Mouse (Mus musculus) hindbrain, embryonic 16.5 days (tissue): Measurements from ENCODE around the gene Pms2. TPM values are rescaled to one million over a fixed set of nuclear protein-coding genes. Genes with fewer than 3 reads are reported as not detected.

ENCODE experiments used
- ATAC-seq: fragments of 200-750 bp; cut with Nextera tagmentation; 2 replicates; pipeline ENCODE4 v1.8.0; 2017; ENCODE audit warnings: moderate TSS enrichment, moderate library complexity
- H3K27ac ChIP-seq: fragments of 300-500 bp; sonication (generic); 2 replicates; pipeline ENCODE4 v1.5.1; 2014; ENCODE audit warnings: low read depth, mild to moderate bottlenecking, control low read depth, low read length, moderate library complexity
- H3K27me3 ChIP-seq: fragments of 300-500 bp; sonication (generic); replicated peaks from 2 replicates; pipeline ENCODE4 v1.6.1; 2014; ENCODE audit warnings: low read length; ENCODE audit not compliant: control insufficient read depth, insufficient read depth
- H3K36me3 ChIP-seq: fragments of 300-500 bp; sonication (generic); 2 replicates; pipeline ENCODE4 v1.6.1; 2014; ENCODE audit warnings: mild to moderate bottlenecking, low read length, moderate library complexity, mixed read lengths; ENCODE audit not compliant: control insufficient read depth, insufficient read depth
- H3K4me1 ChIP-seq: fragments of 300-500 bp; sonication (generic); 2 replicates; pipeline ENCODE4 v1.6.1; 2014; ENCODE audit warnings: low read depth, low read length; ENCODE audit not compliant: control insufficient read depth, insufficient read depth
- H3K4me2 ChIP-seq: fragments of 300-500 bp; sonication (generic); 2 replicates; pipeline ENCODE4 v1.6.1; 2014; ENCODE audit warnings: mild to moderate bottlenecking, low read length, control low read depth, moderate library complexity
- H3K4me3 ChIP-seq: fragments of 300-500 bp; sonication (generic); 2 replicates; pipeline ENCODE4 v1.5.1; 2014; ENCODE audit warnings: mild to moderate bottlenecking, low read length, control low read depth, moderate library complexity
- H3K9ac ChIP-seq: fragments of 300-500 bp; sonication (generic); 2 replicates; pipeline ENCODE4 v1.6.1; 2014; ENCODE audit warnings: low read depth, mild to moderate bottlenecking, control low read depth, low read length, moderate library complexity
- H3K9me3 ChIP-seq: fragments of 300-500 bp; sonication (generic); 2 replicates; pipeline ENCODE4 v1.6.1; 2014; ENCODE audit warnings: mild to moderate bottlenecking, low read length, moderate library complexity; ENCODE audit not compliant: control insufficient read depth
- WGBS: fragments of 180-500 bp; shearing (Covaris S2); extraction: QIAGEN DNeasy Blood & Tissue Kit; methylation state at CpG from one replicate; pipeline ENCODE4 v1.1.7; 2014; 5-methylcytosine and 5-hydroxymethylcytosine counted together
- polyA plus RNA-seq: library from polyadenylated mRNA; unstranded; fragments of >200 nt; fragmentation: Nextera tagmentation; extraction: Ambion mirVana; gene quantifications from 2 replicates; pipeline ENCODE4 v1.2.1, GENCODE M21; 2015

Gene Pms2
- polyA plus RNA-seq, 1 experiment from 2014 or later, result 24.0 TPM

DNA sequence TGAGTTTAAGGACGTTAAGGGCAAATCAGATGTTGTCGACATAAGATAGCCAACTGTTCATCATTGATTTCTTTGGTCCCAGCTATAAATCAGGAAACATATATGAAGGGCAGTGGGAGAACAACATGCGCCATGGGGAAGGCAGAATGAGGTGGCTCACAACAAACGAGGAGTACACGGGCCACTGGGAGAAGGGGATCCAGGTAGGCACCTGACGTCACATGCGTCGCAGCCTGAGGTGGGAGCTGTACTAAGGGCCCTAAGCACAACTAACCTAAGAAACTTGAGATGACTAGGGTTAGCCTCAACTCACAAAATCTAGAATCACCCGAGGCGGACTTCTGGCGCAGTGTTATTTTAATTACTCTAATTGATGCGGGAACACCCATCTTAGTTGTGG, 38.6 kb downstream of the Pms2 start:
- no peak overlapping the region for H3K27ac ChIP-seq
- no peak overlapping the region for H3K9ac ChIP-seq
- H3K27me3 ChIP-seq, result no peaks in the 10 kb centered on the region
- H3K4me1 ChIP-seq, result no peaks in the 10 kb centered on the region
- H3K36me3 ChIP-seq, result no peaks in the 10 kb centered on the region
- H3K9me3 ChIP-seq, result peaks cover 3% of the 10 kb centered on the region; the same call in 1 of the 2 replicates
- 90% methylated on average over 12 of the region's 12 CpGs for WGBS
- ATAC-seq, result no peak
- H3K4me2 ChIP-seq, result no peak overlapping the region
- H3K4me3 ChIP-seq, result no peak overlapping the region

- Histone ChIP-seq H3K36me3 (no peaks in the 10 kb centered on the region), H3K27ac (no peak overlapping the region), H3K4me3 (no peak overlapping the region), H3K9me3 (no peaks in the 10 kb centered on the region), H3K27me3 (no peaks in the 10 kb centered on the region), H3K4me2 (no peak overlapping the region), H3K9ac (no peak overlapping the region), H3K4me1 (no peaks in the 10 kb centered on the region)
- no peak for ATAC-seq
- WGBS, result 52% methylated on average over 5 of the region's 5 CpGs
Measured at GRCm38 (mm10) chr5:143950016-143950415, 40.3 kb downstream of the Pms2 start.

GRCm38 (mm10) chr5:143957101-143957500, 47.3 kb downstream of the Pms2 start:
- no peak overlapping the region for H3K9ac ChIP-seq
- H3K4me2 ChIP-seq, result no peak overlapping the region
- no peak for ATAC-seq
- 96% methylated on average over 6 of the region's 6 CpGs for WGBS
- H3K27me3 ChIP-seq, result no peaks in the 10 kb centered on the region
- no peak overlapping the region for H3K4me3 ChIP-seq
- H3K4me1 ChIP-seq, result no peaks in the 10 kb centered on the region
- H3K36me3 ChIP-seq, result peaks cover 5% of the 10 kb centered on the region; the same call in 1 of the 2 replicates
- H3K9me3 ChIP-seq, result no peaks in the 10 kb centered on the region; the same call in 1 of the 2 replicates
- H3K27ac ChIP-seq, result no peak overlapping the region

GRCm38 (mm10) chr5:143959551-143959950, 49.8 kb downstream of the Pms2 start:
- Histone ChIP-seq H3K27me3 (no peaks in the 10 kb centered on the region), H3K4me2 (no peak overlapping the region), H3K4me3 (no peak overlapping the region), H3K36me3 (peaks cover 5% of the 10 kb centered on the region; the same call in 1 of the 2 replicates), H3K9me3 (no peaks in the 10 kb centered on the region; the same call in 1 of the 2 replicates), H3K9ac (no peak overlapping the region), H3K27ac (no peak overlapping the region), H3K4me1 (no peaks in the 10 kb centered on the region)
- 91% methylated on average over 11 of the region's 11 CpGs for WGBS
- no peak for ATAC-seq

- H3K27me3 ChIP-seq, result no peaks in the 10 kb centered on the region
- H3K4me2 ChIP-seq, result no peak overlapping the region
- no peak overlapping the region for H3K9ac ChIP-seq
- H3K36me3 ChIP-seq, result peaks cover 5% of the 10 kb centered on the region; the same call in 1 of the 2 replicates
- H3K9me3 ChIP-seq, result no peaks in the 10 kb centered on the region; the same call in 1 of the 2 replicates
- ATAC-seq, result no peak
- H3K4me3 ChIP-seq, result no peak overlapping the region
- no peaks in the 10 kb centered on the region for H3K4me1 ChIP-seq
- 90% methylated on average over 8 of the region's 8 CpGs for WGBS
- H3K27ac ChIP-seq, result no peak overlapping the region
Measured at GRCm38 (mm10) chr5:143961176-143961575, 51.4 kb downstream of the Pms2 start.

- H3K27me3 ChIP-seq, result no peaks in the 10 kb centered on the region
- no peaks in the 10 kb centered on the region for H3K36me3 ChIP-seq
- no peak overlapping the region for H3K4me3 ChIP-seq
- no peak overlapping the region for H3K27ac ChIP-seq
- H3K9me3 ChIP-seq, result no peaks in the 10 kb centered on the region
- no peak overlapping the region for H3K9ac ChIP-seq
- H3K4me1 ChIP-seq, result no peaks in the 10 kb centered on the region
- no peak overlapping the region for H3K4me2 ChIP-seq
- 87% methylated on average over 12 of the region's 12 CpGs for WGBS
- no peak for ATAC-seq
Measured at GRCm38 (mm10) chr5:143965586-143966345, 56.0 kb downstream of the Pms2 start.

DNA sequence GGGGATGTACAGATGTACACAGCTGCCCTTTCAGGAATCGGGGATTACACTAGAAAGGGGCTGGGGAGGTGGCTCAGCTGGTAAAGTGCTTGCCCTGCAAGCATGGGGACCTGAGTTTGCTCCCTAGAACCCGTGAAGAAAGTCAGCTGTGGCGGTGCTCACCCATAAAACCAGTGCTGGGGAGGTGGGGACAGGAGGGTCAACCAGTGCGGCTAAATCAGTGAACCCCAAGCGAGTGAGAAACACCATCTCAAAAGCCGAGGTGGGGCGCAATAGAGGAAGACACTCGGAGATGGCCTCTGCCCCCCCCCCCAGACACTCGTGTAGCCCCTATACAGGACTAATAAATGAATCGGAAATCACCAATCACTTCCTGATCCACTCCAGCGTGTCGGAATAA, 56.9 kb downstream of the Pms2 start:
- 89% methylated on average over 12 of the region's 12 CpGs for WGBS
- H3K9me3 ChIP-seq, result no peaks in the 10 kb centered on the region
- ATAC-seq, result no peak

GRCm38 (mm10) chr5:143972628-143973027, 62.9 kb downstream of the Pms2 start:
- no peak for ATAC-seq
- H3K36me3 ChIP-seq, result no peaks in the 10 kb centered on the region
- H3K27ac ChIP-seq, result no peak overlapping the region
- 69% methylated on average over 3 of the region's 3 CpGs for WGBS
- no peak overlapping the region for H3K4me3 ChIP-seq
- H3K4me2 ChIP-seq, result no peak overlapping the region
- no peaks in the 10 kb centered on the region for H3K27me3 ChIP-seq
- H3K9me3 ChIP-seq, result no peaks in the 10 kb centered on the region
- no peaks in the 10 kb centered on the region for H3K4me1 ChIP-seq
- H3K9ac ChIP-seq, result no peak overlapping the region

More for the DNA sequence above, 56.9 kb downstream of the Pms2 start:
- H3K4me3 ChIP-seq, result no peak overlapping the region
- no peaks in the 10 kb centered on the region for H3K27me3 ChIP-seq
- H3K9ac ChIP-seq, result no peak overlapping the region
- no peak overlapping the region for H3K4me2 ChIP-seq
- H3K4me1 ChIP-seq, result no peaks in the 10 kb centered on the region
- H3K27ac ChIP-seq, result no peak overlapping the region
- no peaks in the 10 kb centered on the region for H3K36me3 ChIP-seq

DNA sequence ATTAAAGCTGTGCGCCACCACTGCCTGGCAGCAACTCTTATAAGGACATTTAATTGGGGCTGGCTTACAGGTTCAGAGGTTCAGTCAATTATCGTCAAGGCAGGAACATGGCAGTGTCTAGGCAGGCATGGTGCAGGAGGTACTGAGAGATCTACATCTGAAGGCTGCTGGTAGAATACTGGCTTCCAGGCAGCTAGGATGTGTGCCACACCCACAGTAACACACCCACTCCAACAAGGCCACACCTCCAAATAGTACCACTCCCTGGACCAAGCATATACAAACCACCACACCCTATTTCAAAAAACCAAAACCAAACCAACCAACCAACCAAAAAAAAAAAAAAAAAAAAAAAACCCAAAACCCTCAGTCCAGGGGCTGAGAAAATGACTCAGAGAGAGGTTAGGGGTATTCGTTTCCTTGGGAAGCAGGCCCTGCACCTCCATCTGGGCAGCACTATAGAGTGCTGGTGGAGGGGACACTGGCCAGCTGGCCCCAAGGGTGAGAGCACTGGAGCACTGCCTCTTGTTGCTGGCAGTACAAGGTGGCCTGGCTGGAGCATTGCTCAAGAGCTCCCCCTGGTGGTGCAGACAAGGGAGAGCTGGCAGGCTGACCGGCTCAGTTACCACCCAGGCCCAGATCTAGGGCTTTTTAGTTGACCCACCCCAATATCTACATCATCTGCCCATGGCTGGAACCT, 65.3 kb downstream of the Pms2 start:
- Histone ChIP-seq H3K4me2 (no peak overlapping the region), H3K4me3 (no peak overlapping the region), H3K4me1 (no peaks in the 10 kb centered on the region), H3K9ac (no peak overlapping the region), H3K36me3 (no peaks in the 10 kb centered on the region), H3K27me3 (no peaks in the 10 kb centered on the region), H3K27ac (no peak overlapping the region), H3K9me3 (no peaks in the 10 kb centered on the region)
- WGBS, result 51% methylated on average over 4 of the region's 4 CpGs
- peak; percentile 20; the same call in 1 of the 2 replicates for ATAC-seq
